In genomic region chr8:101329290-101329689, GRCm38 (mm10) we compare ENCODE assay signal across 17 mouse cellular contexts.
DNase-seq lines count a peak whose midpoint lies in the region; ATAC-seq and TF ChIP-seq lines count a peak whose summit lies in the region.
"Had no signal": no experiment of that assay in that cellular context is flagged by ENCODE, and none has a peak within 500 bp of the region (broad histone marks: within the 10 kb centered on the region; RNA-seq: fewer than 3 reads in every experiment).

No protein-coding gene starts in this region.

- H3K9me3 ChIP-seq in forebrain, embryonic 16.5 days (ENCODE audit: control insufficient read depth, low read length) = no peaks in the 10 kb centered on the region
- H3K9me3 ChIP-seq in midbrain, embryonic 14.5 days (ENCODE audit: control insufficient read depth, low read length) = no peaks in the 10 kb centered on the region
- H3K9me3 ChIP-seq: embryonic facial prominence, embryonic 13.5 days; limb, embryonic 10.5 days; neural tube, embryonic 13.5 days had no signal

- no peaks in the 10 kb centered on the region for H3K36me3 ChIP-seq in liver, adult 2 months (ENCODE audit: control insufficient read depth, insufficient read depth, low read length)
- no peaks in the 10 kb centered on the region for H3K36me3 ChIP-seq in forebrain, embryonic 16.5 days (ENCODE audit: control insufficient read depth, insufficient read depth)
- no peaks in the 10 kb centered on the region for H3K36me3 ChIP-seq in midbrain, embryonic 14.5 days (ENCODE audit: control insufficient read depth, insufficient read depth, low read length)
- H3K36me3 ChIP-seq: embryonic facial prominence, embryonic 13.5 days; limb, embryonic 10.5 days; neural tube, embryonic 13.5 days had no signal

- WGBS in liver, adult 2 months = 45% methylated on average over 2 of the region's 2 CpGs
- 13% methylated on average over 2 of the region's 2 CpGs for WGBS in forebrain, embryonic 16.5 days
- 7% methylated on average over 2 of the region's 2 CpGs for WGBS in midbrain, embryonic 14.5 days

- ATAC-seq in forebrain, embryonic 16.5 days = peak; percentile 76
- ATAC-seq in midbrain, embryonic 14.5 days (ENCODE audit: low FRiP score, low TSS enrichment) = peak; percentile 34; the same call in 1 of the 2 replicates
- ATAC-seq in erythroid progenitor cell, adult 5-6 weeks (replicated peaks; ENCODE audit: low FRiP score, poor library complexity, severe bottlenecking) = no peak

- TF ChIP-seq CTCF in liver, adult 2 months (IDR thresholded peaks at IDR 0.05; ENCODE audit: low read depth, low read length) = no peak

- no peak overlapping the region for H3K4me3 ChIP-seq in liver, adult 2 months (ENCODE audit: insufficient read depth, low read depth, low read length)
- H3K4me3 ChIP-seq in forebrain, embryonic 16.5 days (replicated peaks; ENCODE audit: low read length) = no peak overlapping the region
- no peak overlapping the region for H3K4me3 ChIP-seq in midbrain, embryonic 14.5 days (replicated peaks; ENCODE audit: low read depth, low read length)
- H3K4me3 ChIP-seq: embryonic facial prominence, embryonic 13.5 days; limb, embryonic 10.5 days; neural tube, embryonic 13.5 days had no signal

- no peak overlapping the region for H3K4me2 ChIP-seq in forebrain, embryonic 16.5 days (ENCODE audit: low read length)
- H3K4me2 ChIP-seq in midbrain, embryonic 14.5 days (ENCODE audit: low read length) = no peak overlapping the region
- H3K4me2 ChIP-seq: embryonic facial prominence, embryonic 13.5 days; neural tube, embryonic 13.5 days had no signal

- H3K27ac ChIP-seq in liver, adult 2 months (replicated peaks; ENCODE audit: insufficient read depth, low read depth, low read length) = no peak overlapping the region
- peak overlapping the region; percentile 31; the same call in 1 of the 2 replicates for H3K27ac ChIP-seq in forebrain, embryonic 16.5 days (ENCODE audit: low read length)
- no peak overlapping the region for H3K27ac ChIP-seq in midbrain, embryonic 14.5 days (replicated peaks; ENCODE audit: low read depth, low read length)
- H3K27ac ChIP-seq: embryonic facial prominence, embryonic 13.5 days; limb, embryonic 10.5 days; liver, embryonic 14.5 days; neural tube, embryonic 13.5 days had no signal

- H3K79me2 ChIP-seq in liver, adult 2 months (ENCODE audit: control insufficient read depth, insufficient read depth, low read length) = no peaks in the 10 kb centered on the region

- DNase-seq in liver, adult 2 months (ENCODE audit: extremely low read depth, low read depth, low spot score) = peak; percentile 34
- no peak for DNase-seq in liver
- peak; percentile 33 for DNase-seq in embryo, embryonic 11 days
- peak; percentile 43 for DNase-seq in midbrain, embryonic 14.5 days
- no peak for DNase-seq in gastrocnemius, postnatal 4 days (ENCODE audit: low spot score in 2 of 2)
- DNase-seq in kidney, postnatal 14 days = no peak
- DNase-seq: adrenal gland, adult 8-10 months; cerebellum, adult 8-10 months; kidney, adult 8-10 months; lung, postnatal 14 days; right cerebral cortex, postnatal 4 days had no signal

- H3K9ac ChIP-seq in liver, adult 2 months (ENCODE audit: low read depth, low read length) = no peak overlapping the region
- no peak overlapping the region for H3K9ac ChIP-seq in forebrain, embryonic 16.5 days (replicated peaks; ENCODE audit: low read depth, low read length)
- H3K9ac ChIP-seq in midbrain, embryonic 14.5 days (replicated peaks; ENCODE audit: low read length) = no peak overlapping the region
- H3K9ac ChIP-seq: embryonic facial prominence, embryonic 13.5 days; liver, embryonic 14.5 days; neural tube, embryonic 13.5 days had no signal

- no peaks in the 10 kb centered on the region; the same call in 1 of the 2 replicates for H3K4me1 ChIP-seq in liver, adult 2 months (ENCODE audit: control insufficient read depth, insufficient read depth, low read length)
- H3K4me1 ChIP-seq in forebrain, embryonic 16.5 days (replicated peaks; ENCODE audit: control insufficient read depth, insufficient read depth, low read length) = peaks cover 2% of the 10 kb centered on the region; the same call in 1 of the 2 replicates
- no peaks in the 10 kb centered on the region for H3K4me1 ChIP-seq in midbrain, embryonic 14.5 days (ENCODE audit: control insufficient read depth, insufficient read depth, low read length)
- H3K4me1 ChIP-seq: embryonic facial prominence, embryonic 13.5 days; limb, embryonic 10.5 days had no signal

- no peak for TF ChIP-seq POLR2A in liver, adult 2 months (IDR thresholded peaks at IDR 0.05; ENCODE audit: extremely low read depth, insufficient read depth, low read length)

- H3K27me3 ChIP-seq in liver, adult 2 months (ENCODE audit: control insufficient read depth, insufficient read depth, low read length) = no peaks in the 10 kb centered on the region
- H3K27me3 ChIP-seq in forebrain, embryonic 16.5 days (replicated peaks; ENCODE audit: control insufficient read depth, insufficient read depth, low read length) = no peaks in the 10 kb centered on the region
- no peaks in the 10 kb centered on the region for H3K27me3 ChIP-seq in midbrain, embryonic 14.5 days (ENCODE audit: control insufficient read depth, insufficient read depth, low read length)
- H3K27me3 ChIP-seq: embryonic facial prominence, embryonic 13.5 days; neural tube, embryonic 13.5 days had no signal

Comparison
In these comparisons a context has a peak if more than half of its experiments do, and no peak if none do; other contexts are left out.
1. DNase-seq: peak in liver, adult 2 months (single experiment), embryo, embryonic 11 days (single experiment) and midbrain, embryonic 14.5 days (single experiment); none in liver (single experiment), gastrocnemius, postnatal 4 days (0 of 2) and kidney, postnatal 14 days (single experiment).